Mouse (Mus musculus) neural tube, embryonic 11.5 days (tissue): Measurements from ENCODE around the gene Zc3h13. TPM values are rescaled to one million over a fixed set of nuclear protein-coding genes. Genes with fewer than 3 reads are reported as not detected.

Experiments
- ATAC-seq: fragments of 200-750 bp; cut with Nextera tagmentation; 2 replicates; pipeline ENCODE4 v1.8.0; 2017; ENCODE audit warnings: moderate number of reproducible peaks, mild to moderate bottlenecking, moderate TSS enrichment, moderate library complexity; ENCODE audit not compliant: insufficient read depth, low FRiP score, low TSS enrichment
- DNase-seq: peaks from one replicate; pipeline ENCODE4 v3.0.0-alpha.2; 2015; ENCODE audit warnings: low spot score
- H3K27ac ChIP-seq: fragments of 300-500 bp; sonication (generic); 2 replicates; pipeline ENCODE4 v1.5.1; 2014; ENCODE audit warnings: low read depth, mild to moderate bottlenecking, low read length
- H3K27me3 ChIP-seq: fragments of 300-500 bp; sonication (generic); 2 replicates; pipeline ENCODE4 v1.6.1; 2014; ENCODE audit warnings: mild to moderate bottlenecking, low read length, mixed read lengths; ENCODE audit not compliant: control insufficient read depth, insufficient read depth
- H3K36me3 ChIP-seq: fragments of 300-500 bp; sonication (generic); 2 replicates; pipeline ENCODE4 v1.6.1; 2014; ENCODE audit warnings: mild to moderate bottlenecking, low read length, moderate library complexity, mixed read lengths; ENCODE audit not compliant: control insufficient read depth, insufficient read depth
- H3K4me1 ChIP-seq: fragments of 300-500 bp; sonication (generic); 2 replicates; pipeline ENCODE4 v1.6.1; 2014; ENCODE audit warnings: low read length, mixed read lengths; ENCODE audit not compliant: control insufficient read depth, insufficient read depth
- H3K4me2 ChIP-seq: fragments of 300-500 bp; sonication (generic); 2 replicates; pipeline ENCODE4 v1.6.1; 2014; ENCODE audit warnings: low read depth, mild to moderate bottlenecking, moderate library complexity
- H3K4me3 ChIP-seq: fragments of 300-500 bp; sonication (generic); 2 replicates; pipeline ENCODE4 v1.5.1; 2014; ENCODE audit warnings: low read depth, low read length
- H3K9ac ChIP-seq: fragments of 300-500 bp; sonication (generic); 2 replicates; pipeline ENCODE4 v1.6.1; 2014; ENCODE audit warnings: mild to moderate bottlenecking, low read length
- H3K9me3 ChIP-seq: fragments of 300-500 bp; sonication (generic); 2 replicates; pipeline ENCODE4 v1.6.1; 2016; ENCODE audit warnings: low read length; ENCODE audit not compliant: control insufficient read depth
- WGBS: fragments of 180-500 bp; shearing (Covaris S2); extraction: QIAGEN DNeasy Blood & Tissue Kit; methylation state at CpG from one replicate; pipeline ENCODE4 v1.1.7; 2014; 5-methylcytosine and 5-hydroxymethylcytosine counted together
- polyA plus RNA-seq: library from polyadenylated mRNA; unstranded; fragments of >200 nt; fragmentation: Nextera tagmentation; extraction: Ambion mirVana; gene quantifications from 2 replicates; pipeline ENCODE4 v1.2.1, GENCODE M21; 2014

Gene Zc3h13
- 35.1 and 36.1 TPM in 2 replicates for polyA plus RNA-seq

DNA sequence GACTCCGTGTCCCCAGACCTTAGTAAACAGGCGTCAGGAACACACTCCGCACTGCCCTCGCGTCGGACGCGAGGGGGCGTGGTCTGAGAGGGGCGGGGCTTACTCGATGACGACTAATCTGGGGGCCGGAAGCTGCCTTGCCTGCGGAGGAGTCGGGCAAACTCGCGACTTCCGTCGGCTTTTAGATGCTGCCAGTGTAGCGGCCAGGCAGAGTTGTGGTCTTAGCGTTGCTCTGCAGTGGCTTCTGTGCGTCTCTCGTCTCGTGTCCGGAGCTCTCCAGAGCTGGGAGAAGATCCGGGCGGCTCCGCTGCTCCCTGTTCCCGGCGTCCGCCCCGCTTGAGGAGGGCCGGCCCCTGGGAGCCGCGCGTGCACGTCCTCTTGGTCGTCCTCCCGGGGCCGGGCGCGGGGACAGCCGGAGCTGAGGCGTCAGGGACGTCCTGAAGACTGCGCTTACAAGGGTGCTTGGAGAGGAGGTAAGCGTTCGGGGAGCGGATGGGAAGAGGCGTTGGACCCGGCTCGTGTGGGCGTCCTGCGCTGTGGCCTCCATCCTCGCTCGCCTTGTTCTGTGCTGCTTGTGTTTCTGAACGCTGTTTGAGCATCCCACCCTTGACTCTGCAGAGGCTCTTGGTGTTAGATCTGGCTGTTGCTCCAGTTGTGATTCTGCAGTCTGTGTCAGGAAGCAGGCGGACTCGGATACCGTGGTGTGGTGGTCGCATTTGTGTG is at the start of gene Zc3h13:
Gene Zc3h13 (plus strand): TSS at position 181 of the 723 bp plus-strand sequence.
- Histone ChIP-seq H3K9me3 (no peaks in the 10 kb centered on the region), H3K4me2 (peak within 1 kb of the TSS; percentile 83), H3K27ac (peak within 1 kb of the TSS; percentile 83), H3K36me3 (no peaks in the 10 kb centered on the region), H3K4me3 (peak within 1 kb of the TSS; percentile 99), H3K27me3 (no peaks in the 10 kb centered on the region), H3K4me1 (peaks cover 8% of the 10 kb centered on the region), H3K9ac (peak within 1 kb of the TSS; percentile 91)
- peak; percentile 95 for DNase-seq
- under 1% methylated on average over 59 of the region's 61 CpGs for WGBS
- ATAC-seq = peak; percentile 97

DNA sequence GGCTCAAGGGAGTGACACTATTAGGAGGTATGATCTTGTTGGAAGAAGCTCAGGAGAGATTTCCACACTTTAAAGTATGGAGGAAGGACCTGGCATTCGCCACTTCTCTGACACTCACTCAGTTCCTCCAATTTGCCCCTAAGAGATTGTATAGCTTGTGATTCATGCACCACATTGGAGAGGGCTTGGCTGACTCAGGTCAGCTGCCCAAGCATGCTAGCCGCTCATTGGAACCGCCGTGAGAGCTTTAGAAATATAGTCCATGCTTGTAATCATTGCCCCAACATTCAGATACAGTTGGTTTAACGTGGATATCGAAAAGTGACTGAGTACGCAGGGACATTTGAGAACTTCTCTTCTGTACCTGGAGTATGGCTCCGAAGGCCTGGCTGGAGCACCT is 48.6 kb upstream of the Zc3h13 start:
- no peak overlapping the region for H3K4me2 ChIP-seq
- H3K4me1 ChIP-seq = 0 out of 2 replicates have a peak, but pooled peaks cover 2% of the 10 kb centered on the region
- peak overlapping the region; percentile 60; the same call in 1 of the 2 replicates for H3K27ac ChIP-seq
- 73% methylated on average over 8 of the region's 8 CpGs for WGBS
- peak; percentile 17 for DNase-seq
- H3K36me3 ChIP-seq = no peaks in the 10 kb centered on the region
- H3K9ac ChIP-seq = no peak overlapping the region
- no peaks in the 10 kb centered on the region for H3K27me3 ChIP-seq
- H3K4me3 ChIP-seq = no peak overlapping the region
- ATAC-seq = peak; percentile 28; the same call in 1 of the 2 replicates
- H3K9me3 ChIP-seq = no peaks in the 10 kb centered on the region

DNA sequence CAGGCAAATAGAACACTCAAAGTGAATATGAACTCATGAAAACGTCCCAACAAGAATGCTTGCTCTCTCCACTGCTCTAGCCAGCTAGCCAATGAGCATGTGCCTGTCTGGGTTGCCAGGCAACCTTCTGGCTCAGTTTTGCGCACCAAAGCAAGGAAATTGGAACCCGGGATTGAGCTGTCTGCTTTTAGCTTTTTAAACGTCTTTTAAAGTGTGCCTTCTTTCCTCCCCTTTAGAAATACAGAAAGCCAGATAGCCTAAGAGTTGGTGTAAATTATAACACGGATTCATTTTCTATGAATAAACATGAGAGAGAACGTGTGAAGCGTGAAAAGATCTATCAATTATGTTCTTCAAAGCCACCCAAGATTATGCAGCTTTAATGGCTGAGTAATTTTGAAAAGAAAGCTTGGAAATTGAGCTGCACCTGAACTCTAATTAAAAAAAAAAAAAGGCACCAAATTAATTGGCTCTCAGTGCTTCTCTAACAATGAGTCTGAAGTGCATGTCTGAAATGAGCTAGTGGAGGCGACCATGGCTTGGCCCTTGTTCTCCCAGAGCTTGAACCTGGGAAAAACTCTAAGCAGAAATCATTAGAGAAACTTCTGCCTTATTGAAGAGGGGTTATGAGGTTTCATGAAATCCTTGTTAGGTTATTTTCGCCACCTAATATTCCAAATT is 48.1 kb upstream of the Zc3h13 start:
- H3K27me3 ChIP-seq = no peaks in the 10 kb centered on the region
- H3K4me3 ChIP-seq = no peak overlapping the region
- no peak overlapping the region for H3K9ac ChIP-seq
- 36% methylated on average over 9 of the region's 9 CpGs for WGBS
- ATAC-seq (peak; percentile 86), DNase-seq (peak; percentile 65)
- 0 out of 2 replicates have a peak, but pooled peaks cover 2% of the 10 kb centered on the region for H3K4me1 ChIP-seq
- H3K27ac ChIP-seq = peak overlapping the region; percentile 60; the same call in 1 of the 2 replicates
- H3K36me3 ChIP-seq = no peaks in the 10 kb centered on the region
- H3K9me3 ChIP-seq = no peaks in the 10 kb centered on the region
- no peak overlapping the region for H3K4me2 ChIP-seq

DNA sequence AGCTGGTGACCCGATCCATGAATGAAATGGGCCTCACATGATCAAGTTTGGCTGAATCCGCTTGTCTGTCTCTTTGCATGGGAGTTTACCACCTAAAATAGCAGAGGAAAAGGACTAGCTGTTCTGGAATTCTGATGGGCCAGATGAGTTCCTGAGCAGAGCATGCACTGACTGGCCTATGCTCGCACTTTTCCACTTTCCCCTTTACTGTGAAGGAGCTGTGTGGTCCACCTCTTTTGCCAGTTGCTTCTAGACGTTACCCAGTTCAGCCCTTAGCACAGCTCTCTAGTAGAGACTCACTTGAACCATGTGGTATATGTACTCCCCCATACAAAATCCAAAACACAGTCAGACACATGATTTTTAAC is 47.6 kb upstream of the Zc3h13 start:
- H3K36me3 ChIP-seq = no peaks in the 10 kb centered on the region
- ATAC-seq (peak; percentile 18; the same call in 1 of the 2 replicates), DNase-seq (no peak)
- H3K9ac ChIP-seq = no peak overlapping the region
- no peak overlapping the region for H3K4me2 ChIP-seq
- H3K27me3 ChIP-seq = no peaks in the 10 kb centered on the region
- 0 out of 2 replicates have a peak overlapping the region, but pooled peaks have one; percentile 2 for H3K27ac ChIP-seq
- no peak overlapping the region for H3K4me3 ChIP-seq
- no peaks in the 10 kb centered on the region for H3K9me3 ChIP-seq
- WGBS = 71% methylated on average over 4 of the region's 4 CpGs
- H3K4me1 ChIP-seq = 0 out of 2 replicates have a peak, but pooled peaks cover 2% of the 10 kb centered on the region

DNA sequence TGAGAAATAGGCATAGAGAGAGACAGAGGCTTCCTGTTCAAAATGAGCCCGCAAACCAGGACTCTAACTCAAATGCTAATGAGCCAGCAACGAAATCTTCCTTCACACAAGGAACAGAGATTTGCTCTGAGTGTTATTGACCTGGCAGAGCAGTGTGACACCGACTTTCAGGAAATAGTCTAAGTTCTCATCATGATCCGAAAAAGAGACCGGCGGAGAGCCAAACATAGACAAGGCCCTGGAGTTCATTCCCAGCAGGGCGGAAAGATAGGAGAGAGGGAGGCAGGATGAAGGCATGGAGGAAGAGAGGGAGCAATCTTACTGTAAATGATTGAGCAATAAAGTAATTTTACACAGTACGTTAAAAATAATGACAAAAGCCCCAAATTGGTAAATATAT is 47.1 kb upstream of the Zc3h13 start:
- no peaks in the 10 kb centered on the region for H3K27me3 ChIP-seq
- H3K9ac ChIP-seq = no peak overlapping the region
- no peak overlapping the region for H3K4me3 ChIP-seq
- no peak overlapping the region for H3K4me2 ChIP-seq
- ATAC-seq (no peak), DNase-seq (no peak)
- 0 out of 2 replicates have a peak, but pooled peaks cover 2% of the 10 kb centered on the region for H3K4me1 ChIP-seq
- H3K9me3 ChIP-seq = no peaks in the 10 kb centered on the region
- no peak overlapping the region for H3K27ac ChIP-seq
- 83% methylated on average over 8 of the region's 8 CpGs for WGBS
- H3K36me3 ChIP-seq = no peaks in the 10 kb centered on the region

DNA sequence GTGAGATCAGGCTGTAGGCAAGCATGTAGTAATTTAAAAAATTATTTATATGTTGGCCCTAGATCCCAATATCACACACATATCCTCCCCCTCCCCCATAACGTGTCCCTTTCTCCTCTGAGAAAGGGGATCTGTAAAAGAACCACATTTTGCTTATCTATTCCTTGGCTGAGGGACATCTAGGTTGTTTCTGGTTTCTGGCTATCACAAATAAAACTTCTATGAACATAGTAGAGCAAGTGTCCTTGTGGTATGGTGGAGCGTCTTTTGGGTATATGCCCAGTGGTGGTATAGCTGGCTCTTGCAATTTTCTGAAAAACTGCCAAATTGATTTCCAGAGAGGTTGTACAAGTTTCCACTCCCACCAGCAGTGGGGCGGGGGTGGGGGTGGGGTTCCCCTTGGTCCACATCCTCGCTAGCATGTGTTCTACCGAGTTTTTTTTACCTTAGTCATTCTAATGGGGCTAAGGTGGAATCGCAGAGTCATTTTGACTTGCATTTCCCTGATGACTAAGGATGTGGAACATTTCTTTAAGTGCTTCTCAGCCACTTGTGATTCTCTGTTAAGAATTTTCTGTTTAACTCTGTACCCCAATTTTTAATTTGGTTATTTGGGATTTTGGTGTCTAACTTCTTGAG is 46.0 kb upstream of the Zc3h13 start:
- no peaks in the 10 kb centered on the region for H3K9me3 ChIP-seq
- DNase-seq (no peak), ATAC-seq (no peak)
- no peak overlapping the region for H3K9ac ChIP-seq
- no peaks in the 10 kb centered on the region for H3K27me3 ChIP-seq
- 87% methylated on average over 6 of the region's 6 CpGs for WGBS
- H3K36me3 ChIP-seq = no peaks in the 10 kb centered on the region
- no peak overlapping the region for H3K4me2 ChIP-seq
- no peak overlapping the region for H3K4me3 ChIP-seq
- no peak overlapping the region for H3K27ac ChIP-seq
- H3K4me1 ChIP-seq = 0 out of 2 replicates have a peak, but pooled peaks cover 2% of the 10 kb centered on the region

DNA sequence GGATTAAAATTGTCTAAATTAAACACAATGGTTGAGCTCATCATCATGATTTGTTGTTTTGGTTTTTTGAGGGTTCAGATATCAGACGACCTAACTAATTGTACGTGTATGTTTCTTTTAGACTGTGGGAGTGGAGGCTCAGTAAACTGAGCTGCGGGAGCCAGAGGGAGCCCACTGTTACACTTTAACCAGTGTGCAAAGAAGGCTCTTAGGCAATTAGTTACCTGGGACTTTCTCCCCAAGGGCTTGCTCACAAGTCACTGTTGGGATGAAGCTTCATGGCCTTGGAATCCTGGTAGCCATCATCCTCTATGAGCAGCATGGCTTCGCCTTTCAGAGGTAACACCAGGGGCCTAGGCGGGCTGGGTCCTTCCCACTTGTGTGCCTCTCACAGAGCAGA is 42.1 kb upstream of the Zc3h13 start, which contains the start of gene Cpb2:
Gene Cpb2 (plus strand): TSS at position 201 of the 400 bp plus-strand sequence.
- no peak within 1 kb of the TSS for H3K4me2 ChIP-seq
- H3K27me3 ChIP-seq = no peaks in the 10 kb centered on the region
- H3K36me3 ChIP-seq = no peaks in the 10 kb centered on the region
- no peak for DNase-seq
- no peak within 1 kb of the TSS for H3K27ac ChIP-seq
- ATAC-seq = no peak
- H3K4me1 ChIP-seq = no peaks in the 10 kb centered on the region
- no peak within 1 kb of the TSS for H3K4me3 ChIP-seq
- no peak within 1 kb of the TSS for H3K9ac ChIP-seq
- WGBS = 87% methylated on average over 5 of the region's 5 CpGs
- no peaks in the 10 kb centered on the region for H3K9me3 ChIP-seq

DNA sequence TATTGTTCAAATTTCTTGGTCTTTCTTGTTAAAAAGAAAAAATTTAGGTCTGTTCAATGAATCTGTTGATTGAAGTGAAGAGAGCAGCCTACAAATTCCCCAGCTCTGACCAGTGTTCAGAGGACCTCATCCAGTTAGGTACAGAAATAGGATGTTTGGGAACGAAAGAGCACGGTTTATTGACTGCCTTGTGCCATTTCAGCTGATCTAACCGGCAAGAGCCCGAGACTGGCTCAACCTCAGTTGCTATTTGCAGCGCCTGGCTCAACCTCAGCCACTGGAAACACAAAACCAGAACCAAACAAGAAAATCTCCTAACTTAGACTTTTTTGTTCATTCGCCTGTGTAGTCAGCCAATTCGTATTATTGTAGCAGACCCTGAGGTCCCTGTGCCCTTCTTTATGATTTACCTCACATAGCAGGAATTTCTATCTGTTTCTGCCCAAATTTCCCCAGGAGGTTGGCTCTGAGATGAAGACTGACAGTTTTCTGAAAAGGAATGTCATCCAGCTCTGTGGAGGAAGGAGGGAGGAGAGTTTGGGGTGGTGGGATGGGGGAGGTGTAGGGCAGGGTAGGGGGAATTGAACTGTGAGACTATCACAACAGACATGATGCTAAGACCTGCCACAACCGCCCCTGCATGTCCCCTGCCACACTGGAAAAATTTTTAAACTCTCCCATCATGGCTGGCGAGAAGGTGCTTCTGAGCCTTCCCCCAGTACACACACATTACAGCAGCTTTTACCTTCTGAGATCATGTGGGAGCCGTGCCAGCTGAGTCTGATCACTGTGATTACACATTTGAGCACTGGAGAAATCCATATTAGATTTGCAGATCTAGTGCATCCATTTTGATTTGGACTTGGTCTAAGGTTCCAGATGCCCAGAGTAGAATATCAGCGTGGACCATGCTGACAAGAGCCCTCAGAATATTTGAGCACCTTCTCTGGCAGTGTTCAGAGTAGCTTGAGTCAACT is 37.9 kb upstream of the Zc3h13 start:
- Histone ChIP-seq H3K27ac (no peak overlapping the region), H3K4me1 (no peaks in the 10 kb centered on the region), H3K36me3 (no peaks in the 10 kb centered on the region), H3K9me3 (no peaks in the 10 kb centered on the region), H3K27me3 (no peaks in the 10 kb centered on the region), H3K4me2 (no peak overlapping the region), H3K4me3 (no peak overlapping the region), H3K9ac (no peak overlapping the region)
- no peak for ATAC-seq
- no peak for DNase-seq
- WGBS = 86% methylated on average over 11 of the region's 11 CpGs
